Mouse (Mus musculus): ENCODE results near the gene Olfr145. TPM values are rescaled to one million over a fixed set of nuclear protein-coding genes. Genes with fewer than 3 reads are reported as not detected.
A peak's percentile ranks its signal among the peaks of the same experiment; 100 is the strongest.

Gene Olfr145
- polyA plus RNA-seq, 1 experiment from 2014 or later, result not detected

- Histone ChIP-seq H3K36me3 (ENCODE audit: control insufficient read depth, insufficient read depth, low read length) (no peaks in the 10 kb centered on the region), H3K27ac (replicated peaks; ENCODE audit: low read depth, low read length) (no peak within 1 kb of the TSS), H3K9ac (replicated peaks; ENCODE audit: low read length) (no peak within 1 kb of the TSS), H3K9me3 (ENCODE audit: control insufficient read depth, low read length) (no peaks in the 10 kb centered on the region), H3K4me2 (ENCODE audit: low read length) (no peak within 1 kb of the TSS), H3K27me3 (ENCODE audit: control insufficient read depth, insufficient read depth, low read length) (no peaks in the 10 kb centered on the region), H3K4me3 (replicated peaks; ENCODE audit: low read depth, low read length) (no peak within 1 kb of the TSS), H3K4me1 (ENCODE audit: control insufficient read depth, insufficient read depth, low read length) (no peaks in the 10 kb centered on the region)
- no peak for DNase-seq
- ATAC-seq (ENCODE audit: low FRiP score, low TSS enrichment), result no peak
- whole genome bisulfite sequencing, result 80% methylated on average over 2 of the region's 2 CpGs
Measured at GRCm38 (mm10) chr9:37917540-37917939, 21.0 kb downstream of the Olfr145 start, which contains the start of gene Olfr878. Gene Olfr878 (plus strand): TSS chr9:37917840.

- 65% methylated on average over 1 of the region's 1 CpGs for WGBS
- H3K4me2 ChIP-seq (ENCODE audit: low read length), result no peak overlapping the region
- H3K4me3 ChIP-seq (replicated peaks; ENCODE audit: low read depth, low read length), result no peak overlapping the region
- no peaks in the 10 kb centered on the region for H3K36me3 ChIP-seq (ENCODE audit: control insufficient read depth, insufficient read depth, low read length)
- DNase-seq (no peak), ATAC-seq (ENCODE audit: low FRiP score, low TSS enrichment) (no peak)
- no peak overlapping the region for H3K9ac ChIP-seq (replicated peaks; ENCODE audit: low read length)
- H3K9me3 ChIP-seq (ENCODE audit: control insufficient read depth, low read length), result no peaks in the 10 kb centered on the region
- H3K27me3 ChIP-seq (ENCODE audit: control insufficient read depth, insufficient read depth, low read length), result no peaks in the 10 kb centered on the region
- H3K27ac ChIP-seq (replicated peaks; ENCODE audit: low read depth, low read length), result no peak overlapping the region
- H3K4me1 ChIP-seq (ENCODE audit: control insufficient read depth, insufficient read depth, low read length), result no peaks in the 10 kb centered on the region
Measured at GRCm38 (mm10) chr9:37918018-37918417, 21.5 kb downstream of the Olfr145 start.

- DNase-seq, result no peak
- Histone ChIP-seq H3K9me3 (ENCODE audit: control insufficient read depth, low read length) (no peaks in the 10 kb centered on the region), H3K9ac (replicated peaks; ENCODE audit: low read length) (no peak overlapping the region), H3K4me3 (replicated peaks; ENCODE audit: low read depth, low read length) (no peak overlapping the region), H3K36me3 (ENCODE audit: control insufficient read depth, insufficient read depth, low read length) (no peaks in the 10 kb centered on the region), H3K4me2 (ENCODE audit: low read length) (no peak overlapping the region), H3K27me3 (ENCODE audit: control insufficient read depth, insufficient read depth, low read length) (no peaks in the 10 kb centered on the region), H3K4me1 (ENCODE audit: control insufficient read depth, insufficient read depth, low read length) (no peaks in the 10 kb centered on the region), H3K27ac (replicated peaks; ENCODE audit: low read depth, low read length) (no peak overlapping the region)
- 85% methylated on average over 5 of the region's 5 CpGs for WGBS
- no peak for ATAC-seq (ENCODE audit: low FRiP score, low TSS enrichment)
Measured at GRCm38 (mm10) chr9:37924194-37924593, 27.7 kb downstream of the Olfr145 start.

- no peak overlapping the region for H3K4me3 ChIP-seq (replicated peaks; ENCODE audit: low read depth, low read length)
- no peak for ATAC-seq (ENCODE audit: low FRiP score, low TSS enrichment)
- no peak overlapping the region for H3K4me2 ChIP-seq (ENCODE audit: low read length)
- no peaks in the 10 kb centered on the region for H3K36me3 ChIP-seq (ENCODE audit: control insufficient read depth, insufficient read depth, low read length)
- H3K9me3 ChIP-seq (ENCODE audit: control insufficient read depth, low read length), result no peaks in the 10 kb centered on the region
- H3K4me1 ChIP-seq (ENCODE audit: control insufficient read depth, insufficient read depth, low read length), result no peaks in the 10 kb centered on the region
- WGBS, result 75% methylated on average over 2 of the region's 2 CpGs
- no peak for DNase-seq
- no peaks in the 10 kb centered on the region for H3K27me3 ChIP-seq (ENCODE audit: control insufficient read depth, insufficient read depth, low read length)
- no peak overlapping the region for H3K9ac ChIP-seq (replicated peaks; ENCODE audit: low read length)
- H3K27ac ChIP-seq (replicated peaks; ENCODE audit: low read depth, low read length), result no peak overlapping the region
Measured at GRCm38 (mm10) chr9:37925445-37925844, 28.9 kb downstream of the Olfr145 start.

GRCm38 (mm10) chr9:37926019-37927013 is 29.8 kb downstream of the Olfr145 start:
- H3K27me3 ChIP-seq (ENCODE audit: control insufficient read depth, insufficient read depth, low read length), result no peaks in the 10 kb centered on the region
- 66% methylated on average over 3 of the region's 3 CpGs for WGBS
- no peaks in the 10 kb centered on the region for H3K9me3 ChIP-seq (ENCODE audit: control insufficient read depth, low read length)
- no peak overlapping the region for H3K4me2 ChIP-seq (ENCODE audit: low read length)
- DNase-seq (no peak), ATAC-seq (ENCODE audit: low FRiP score, low TSS enrichment) (no peak)
- H3K36me3 ChIP-seq (ENCODE audit: control insufficient read depth, insufficient read depth, low read length), result no peaks in the 10 kb centered on the region
- no peak overlapping the region for H3K27ac ChIP-seq (replicated peaks; ENCODE audit: low read depth, low read length)
- H3K4me3 ChIP-seq (replicated peaks; ENCODE audit: low read depth, low read length), result no peak overlapping the region
- H3K9ac ChIP-seq (replicated peaks; ENCODE audit: low read length), result no peak overlapping the region
- H3K4me1 ChIP-seq (ENCODE audit: control insufficient read depth, insufficient read depth, low read length), result no peaks in the 10 kb centered on the region

- no peaks in the 10 kb centered on the region for H3K36me3 ChIP-seq (ENCODE audit: control insufficient read depth, insufficient read depth, low read length)
- no peak overlapping the region for H3K4me3 ChIP-seq (replicated peaks; ENCODE audit: low read depth, low read length)
- H3K27me3 ChIP-seq (ENCODE audit: control insufficient read depth, insufficient read depth, low read length), result no peaks in the 10 kb centered on the region
- H3K4me2 ChIP-seq (ENCODE audit: low read length), result no peak overlapping the region
- no peak overlapping the region for H3K27ac ChIP-seq (replicated peaks; ENCODE audit: low read depth, low read length)
- DNase-seq (peak; percentile 94), ATAC-seq (ENCODE audit: low FRiP score, low TSS enrichment) (peak; percentile 84)
- H3K4me1 ChIP-seq (ENCODE audit: control insufficient read depth, insufficient read depth, low read length), result no peaks in the 10 kb centered on the region
- WGBS, result 8% methylated on average over 11 of the region's 11 CpGs
- no peak overlapping the region for H3K9ac ChIP-seq (replicated peaks; ENCODE audit: low read length)
- no peaks in the 10 kb centered on the region for H3K9me3 ChIP-seq (ENCODE audit: control insufficient read depth, low read length)
Measured at GRCm38 (mm10) chr9:37932519-37932918, 36.0 kb downstream of the Olfr145 start.

- H3K9ac ChIP-seq (replicated peaks; ENCODE audit: low read length), result no peak overlapping the region
- H3K9me3 ChIP-seq (ENCODE audit: control insufficient read depth, low read length), result no peaks in the 10 kb centered on the region
- no peak for ATAC-seq (ENCODE audit: low FRiP score, low TSS enrichment)
Measured at GRCm38 (mm10) chr9:37934146-37934545, 37.6 kb downstream of the Olfr145 start.

GRCm38 (mm10) chr9:37941167-37941566 is 44.6 kb downstream of the Olfr145 start:
- Histone ChIP-seq H3K4me2 (ENCODE audit: low read length) (no peak overlapping the region), H3K27ac (replicated peaks; ENCODE audit: low read depth, low read length) (no peak overlapping the region), H3K9ac (replicated peaks; ENCODE audit: low read length) (no peak overlapping the region), H3K9me3 (ENCODE audit: control insufficient read depth, low read length) (no peaks in the 10 kb centered on the region), H3K27me3 (ENCODE audit: control insufficient read depth, insufficient read depth, low read length) (no peaks in the 10 kb centered on the region), H3K4me3 (replicated peaks; ENCODE audit: low read depth, low read length) (no peak overlapping the region), H3K36me3 (ENCODE audit: control insufficient read depth, insufficient read depth, low read length) (no peaks in the 10 kb centered on the region), H3K4me1 (ENCODE audit: control insufficient read depth, insufficient read depth, low read length) (no peaks in the 10 kb centered on the region)
- DNase-seq (no peak), ATAC-seq (ENCODE audit: low FRiP score, low TSS enrichment) (no peak)
- WGBS, result 94% methylated on average over 2 of the region's 2 CpGs

More at GRCm38 (mm10) chr9:37934146-37934545, 37.6 kb downstream of the Olfr145 start:
- Histone ChIP-seq H3K4me2 (ENCODE audit: low read length) (no peak overlapping the region), H3K4me3 (replicated peaks; ENCODE audit: low read depth, low read length) (no peak overlapping the region), H3K4me1 (ENCODE audit: control insufficient read depth, insufficient read depth, low read length) (no peaks in the 10 kb centered on the region), H3K36me3 (ENCODE audit: control insufficient read depth, insufficient read depth, low read length) (no peaks in the 10 kb centered on the region), H3K27ac (replicated peaks; ENCODE audit: low read depth, low read length) (no peak overlapping the region), H3K27me3 (ENCODE audit: control insufficient read depth, insufficient read depth, low read length) (no peaks in the 10 kb centered on the region)
- no peak for DNase-seq
